Mouse (Mus musculus) G1E-ER4 (cell line): ENCODE data around the gene Pnpt1. TPM values are rescaled to one million over a fixed set of nuclear protein-coding genes. Genes with fewer than 3 reads are reported as not detected.

Experiments used
- GATA1 ChIP-seq: IDR thresholded peaks from one replicate; pipeline ENCODE4 v1.8.0; 2012; ENCODE audit warnings: low read length, inconsistent platforms
- polyA plus RNA-seq: library from polyadenylated mRNA; stranded (reverse); fragments of >175 nt; gene quantifications from 2 replicates; pipeline ENCODE4 v1.2.3, GENCODE M21; 2012

Gene Pnpt1
- 171 and 261 TPM in 2 replicates for polyA plus RNA-seq

DNA sequence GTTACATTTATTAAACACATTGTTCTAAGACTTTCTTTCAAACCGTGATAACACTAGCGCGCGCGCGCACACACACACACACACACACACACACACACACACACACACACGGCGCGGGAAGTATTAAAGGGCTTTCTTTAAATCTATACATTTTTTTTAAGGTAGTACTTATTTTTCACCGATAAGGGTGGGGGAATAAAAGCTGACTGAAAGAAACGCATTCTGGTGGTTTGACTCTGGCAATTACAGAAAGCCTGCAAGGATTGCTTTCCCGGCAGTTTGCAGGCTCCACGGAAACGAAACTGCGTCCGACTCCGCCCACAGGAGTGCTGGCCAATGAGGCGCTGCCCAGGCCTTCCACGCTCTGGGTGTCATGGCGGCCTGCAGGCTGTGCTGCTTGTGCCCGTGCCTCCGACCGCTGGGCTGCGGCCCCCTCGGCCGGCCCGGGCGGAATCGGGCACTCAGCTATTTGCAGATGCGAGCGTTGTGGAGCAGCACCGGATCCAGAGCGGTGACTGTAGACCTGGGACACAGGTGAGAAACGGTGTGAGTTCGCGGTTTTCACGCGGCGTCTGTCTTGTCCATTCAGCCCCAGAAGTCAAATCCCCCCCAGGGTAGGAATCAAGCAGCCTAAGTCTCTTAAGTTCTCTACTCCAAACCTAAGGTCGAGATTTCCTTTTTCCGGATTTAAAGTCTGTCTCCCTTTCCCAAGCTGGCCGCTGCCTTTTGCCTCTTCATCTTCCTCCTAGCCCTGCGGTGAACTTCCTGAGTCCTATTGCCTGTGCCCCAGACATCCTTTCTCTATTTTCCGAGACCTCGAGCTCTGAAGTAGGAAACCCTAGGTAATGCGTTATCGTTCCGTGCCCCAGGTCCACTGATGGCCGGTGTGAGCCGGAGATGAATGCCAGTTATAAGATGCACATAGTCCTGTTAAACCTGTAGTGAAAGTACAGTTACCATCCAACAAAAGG, at the start of gene Pnpt1:
TSS of gene Pnpt1 (plus strand) at position 360 of the 971 bp plus-strand sequence.
- TF ChIP-seq GATA1: no peak

DNA sequence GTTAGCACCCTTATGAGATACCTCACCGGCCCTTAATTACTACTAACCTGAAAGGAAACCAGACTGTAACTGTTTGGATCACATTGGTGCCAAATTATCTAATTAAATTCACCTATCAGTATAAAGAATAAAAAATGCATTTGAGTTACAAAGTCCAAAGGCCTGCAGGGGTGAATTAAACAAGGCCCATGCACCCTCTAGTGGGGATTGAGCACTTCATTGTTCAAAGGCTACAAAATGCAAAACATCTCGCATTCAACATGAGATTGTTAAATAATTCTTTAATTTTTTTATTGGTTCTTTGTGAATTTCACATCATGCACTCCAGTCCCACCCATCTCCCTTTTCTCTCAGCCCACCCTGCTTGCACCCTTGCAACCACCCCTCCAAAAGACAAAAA, 38.1 kb upstream of the Pnpt1 start:
- no peak for TF ChIP-seq GATA1

DNA sequence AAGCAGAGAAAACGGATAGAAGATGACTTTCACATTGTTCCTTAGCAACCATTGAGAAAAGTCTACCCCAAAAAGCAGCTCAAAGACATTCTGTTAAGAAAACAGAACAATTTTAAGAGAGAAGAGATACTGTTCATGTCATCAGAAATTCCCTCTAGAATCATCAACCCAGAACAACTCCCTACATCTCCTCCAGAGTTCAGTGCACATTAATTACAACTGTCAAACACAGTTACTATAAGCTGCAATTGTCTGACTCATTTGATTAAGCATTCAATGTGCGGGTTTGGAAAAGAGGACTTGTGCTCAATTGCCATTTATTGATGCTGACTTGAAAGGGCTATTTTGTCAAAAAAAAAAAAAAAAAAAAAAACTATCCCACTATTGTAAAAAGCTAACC, 31.6 kb upstream of the Pnpt1 start:
- no peak for TF ChIP-seq GATA1

DNA sequence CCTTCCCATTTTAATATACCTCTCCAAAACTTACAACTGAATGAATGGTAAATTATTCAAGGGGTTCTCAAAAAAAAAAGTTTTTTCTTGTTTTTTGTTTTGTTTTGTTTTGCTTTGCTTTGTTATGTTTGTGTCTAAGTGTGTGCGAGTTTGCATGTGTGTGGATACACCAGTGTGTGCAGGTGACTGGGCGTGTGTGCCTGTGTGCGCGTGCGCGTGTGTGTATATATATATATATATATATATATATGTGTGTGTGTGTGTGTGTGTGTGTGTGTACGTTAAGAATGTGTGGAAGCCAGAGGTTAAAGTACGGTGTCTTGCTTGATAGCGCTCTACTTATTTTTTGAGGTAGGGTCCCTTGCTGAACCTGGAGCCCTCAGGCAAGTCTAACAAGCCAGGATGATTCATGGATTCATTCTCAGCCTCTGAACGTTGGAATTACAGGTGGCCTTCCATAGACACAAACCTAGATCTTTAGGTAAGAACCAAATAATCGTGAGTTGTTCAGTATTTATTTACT, 621 bp upstream of the Pnpt1 start:
- TF ChIP-seq GATA1: no peak

DNA sequence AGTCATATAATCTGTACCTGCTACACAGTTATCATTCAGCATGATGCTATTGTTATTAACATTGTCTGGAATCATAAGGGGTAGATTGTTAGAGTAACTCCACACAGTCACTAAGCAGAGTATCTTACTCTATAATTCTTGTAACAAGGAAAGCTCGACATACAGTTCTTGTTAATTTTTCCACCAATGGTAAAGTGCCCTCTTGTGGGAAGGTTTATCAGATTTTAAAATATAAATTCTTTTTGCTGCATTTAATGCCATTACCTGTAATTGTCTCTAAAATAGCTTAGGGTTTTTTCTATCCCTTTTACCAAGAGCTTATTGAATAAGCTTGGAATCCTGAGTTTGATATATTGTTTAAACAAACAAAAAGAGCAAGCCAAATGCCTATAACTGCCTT, 10.1 kb downstream of the Pnpt1 start:
- TF ChIP-seq GATA1: no peak

DNA sequence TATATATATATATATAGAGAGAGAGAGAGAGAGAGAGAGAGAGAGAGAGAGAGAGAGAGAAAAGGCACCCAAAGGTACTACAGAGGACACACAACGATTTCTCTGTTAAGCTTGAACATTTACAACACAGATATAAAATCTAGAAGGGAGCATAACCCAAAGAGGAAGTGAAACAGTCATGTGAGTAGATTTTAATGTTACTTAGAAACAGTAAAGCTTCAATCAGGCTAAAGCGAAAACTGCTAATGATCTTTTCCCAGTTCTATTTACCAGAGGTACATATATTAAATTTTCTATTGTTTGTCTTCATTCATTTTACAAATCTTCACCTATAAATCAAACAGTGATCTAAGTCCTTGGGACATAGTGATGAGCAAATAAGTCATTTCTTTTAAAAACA, 18.4 kb downstream of the Pnpt1 start:
- no peak for TF ChIP-seq GATA1

DNA sequence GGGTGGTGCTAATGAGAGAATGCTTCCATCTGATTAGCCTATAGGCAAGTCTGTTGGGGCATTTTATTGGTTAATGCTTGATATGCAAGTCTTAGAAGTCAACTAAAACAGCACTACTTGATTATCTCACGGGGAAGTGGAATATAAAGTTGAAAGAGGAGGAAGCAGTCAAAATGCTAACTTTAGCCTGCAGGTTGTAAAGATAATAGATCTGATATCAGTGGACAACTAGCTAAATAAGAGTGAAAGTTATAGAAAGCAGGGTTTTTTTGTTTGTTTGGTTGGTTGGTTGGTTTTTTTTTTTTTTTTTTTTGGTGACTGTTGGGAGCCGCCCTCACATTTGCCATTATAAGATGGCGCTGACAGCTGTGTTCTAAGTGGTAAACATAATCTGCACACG, 33.0 kb downstream of the Pnpt1 start:
- TF ChIP-seq GATA1: no peak

DNA sequence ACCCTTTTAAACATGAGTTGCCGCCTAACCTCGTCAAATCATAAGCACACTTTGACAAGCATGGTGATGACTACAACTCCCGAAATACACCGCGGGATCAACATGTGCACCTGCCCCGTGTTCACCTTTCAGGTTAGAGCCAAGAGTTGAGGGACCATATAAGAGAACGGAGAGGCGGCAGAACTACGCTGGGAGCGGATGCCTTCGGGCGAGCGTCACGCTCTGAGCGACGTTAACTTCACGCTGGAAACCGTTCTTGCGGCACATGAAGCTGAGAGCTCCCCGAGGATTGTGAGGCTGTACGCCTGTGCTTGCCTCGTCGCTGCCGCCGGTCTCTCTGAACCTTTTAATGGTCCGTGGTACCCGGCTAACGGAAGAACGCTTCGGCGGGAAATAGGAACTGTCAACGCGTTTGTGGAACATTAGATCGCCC, 41.4 kb downstream of the Pnpt1 start:
- TF ChIP-seq GATA1: no peak

DNA sequence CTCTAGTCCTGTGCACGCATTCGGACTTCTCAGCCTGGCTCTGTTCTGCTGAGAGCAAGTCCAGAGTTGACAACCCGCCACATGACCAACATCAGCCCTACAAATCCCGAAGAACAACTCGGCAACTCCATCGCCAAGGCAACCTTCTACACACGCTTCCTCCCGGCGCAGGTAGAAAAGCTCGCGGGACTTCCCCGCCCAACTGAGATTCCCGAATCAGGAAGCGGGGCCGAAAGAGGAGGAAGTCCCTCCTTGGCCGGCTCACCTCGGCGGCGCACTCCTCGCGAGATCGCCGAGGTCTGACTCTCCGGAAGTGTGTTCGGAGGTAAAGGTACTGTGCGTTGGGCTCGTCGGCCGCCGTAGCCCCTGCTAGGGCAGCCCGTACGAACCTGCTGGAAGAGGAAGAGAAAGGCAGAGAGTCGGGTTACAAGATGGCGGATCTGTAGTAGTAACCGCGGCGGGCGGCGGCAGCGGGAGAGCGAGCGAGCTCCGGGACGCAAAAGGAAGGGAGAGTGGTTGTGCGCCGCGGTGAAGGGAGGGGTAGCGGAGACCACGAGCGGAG, 42.1 kb downstream of the Pnpt1 start, which contains the start of gene Ppp4r3b:
TSS of gene Ppp4r3b (plus strand) at position 328 of the 562 bp plus-strand sequence.
- TF ChIP-seq GATA1: no peak

DNA sequence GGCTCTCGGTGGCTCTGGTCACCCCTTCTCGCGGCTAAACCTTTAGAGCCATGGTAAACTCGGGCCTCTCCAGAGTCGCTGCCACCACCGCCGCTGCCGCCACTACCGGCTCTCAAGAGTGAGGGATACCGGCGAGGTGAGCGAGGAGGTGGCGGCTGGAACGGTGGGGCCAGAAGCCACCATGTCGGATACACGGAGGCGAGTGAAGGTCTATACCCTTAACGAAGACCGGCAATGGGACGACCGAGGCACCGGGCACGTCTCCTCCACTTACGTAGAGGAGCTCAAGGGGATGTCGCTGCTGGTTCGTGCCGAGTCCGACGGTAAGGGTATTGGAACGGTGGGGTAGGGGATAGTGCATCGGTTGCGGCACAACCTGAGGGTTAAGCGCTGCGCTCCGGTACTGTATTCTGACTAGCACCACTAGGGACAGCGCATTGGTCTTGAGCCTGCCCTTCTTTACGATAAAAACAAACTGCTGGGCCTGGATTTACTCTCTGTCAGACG, 42.6 kb downstream of the Pnpt1 start:
- TF ChIP-seq GATA1: no peak

DNA sequence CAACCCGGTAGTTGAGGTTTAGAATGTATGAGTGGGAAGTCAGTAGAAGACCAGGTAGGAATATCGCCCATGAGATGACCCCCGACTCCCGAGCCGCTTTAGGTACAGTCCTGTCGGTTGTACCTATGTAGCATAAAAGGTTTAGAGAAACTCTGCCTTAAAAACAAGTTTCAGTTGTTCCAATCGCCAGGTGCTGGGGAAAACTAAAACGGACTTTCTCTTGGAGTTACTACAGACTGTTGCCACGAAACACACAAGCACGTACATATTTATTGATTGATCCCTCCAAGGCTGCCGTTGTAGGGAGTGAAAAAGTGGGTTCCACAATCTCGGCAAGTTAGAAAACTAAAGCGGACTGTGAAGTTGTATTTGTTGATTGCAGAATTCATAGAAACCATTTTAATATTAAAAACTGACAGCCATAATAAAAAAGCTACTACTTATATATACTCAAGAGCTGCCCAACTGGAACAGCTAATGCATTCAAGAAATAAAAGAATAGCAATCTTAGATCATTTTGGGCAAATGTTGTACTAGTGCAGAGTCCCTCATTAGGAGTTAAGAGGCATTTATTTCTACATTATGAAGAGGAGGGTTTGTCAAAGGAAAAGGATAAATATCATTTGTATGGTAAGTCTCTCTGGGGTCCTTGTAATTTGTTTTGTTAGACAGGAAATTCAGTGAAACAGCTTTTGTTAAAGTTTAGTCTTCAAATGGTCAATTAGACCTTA, 43.3 kb downstream of the Pnpt1 start:
- TF ChIP-seq GATA1: no peak

DNA sequence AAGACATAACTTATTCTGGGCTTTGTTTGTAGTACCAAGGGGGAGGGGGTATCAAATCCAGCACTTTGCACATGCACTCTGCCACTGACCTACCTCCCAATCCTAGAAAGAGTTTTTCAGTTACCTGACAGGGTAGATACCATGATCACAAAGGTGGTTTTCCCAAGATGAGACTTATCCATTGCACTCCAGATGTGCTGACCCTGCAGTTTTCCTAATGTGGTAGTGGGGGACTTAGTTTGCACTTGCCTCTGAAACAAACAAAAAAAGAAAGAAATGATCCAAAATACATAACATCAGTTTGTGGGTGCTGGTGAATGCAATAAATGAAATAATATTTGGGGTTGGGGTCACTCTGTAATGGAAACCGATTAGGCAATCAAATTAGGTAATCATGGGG, 48.8 kb downstream of the Pnpt1 start:
- TF ChIP-seq GATA1: no peak

DNA sequence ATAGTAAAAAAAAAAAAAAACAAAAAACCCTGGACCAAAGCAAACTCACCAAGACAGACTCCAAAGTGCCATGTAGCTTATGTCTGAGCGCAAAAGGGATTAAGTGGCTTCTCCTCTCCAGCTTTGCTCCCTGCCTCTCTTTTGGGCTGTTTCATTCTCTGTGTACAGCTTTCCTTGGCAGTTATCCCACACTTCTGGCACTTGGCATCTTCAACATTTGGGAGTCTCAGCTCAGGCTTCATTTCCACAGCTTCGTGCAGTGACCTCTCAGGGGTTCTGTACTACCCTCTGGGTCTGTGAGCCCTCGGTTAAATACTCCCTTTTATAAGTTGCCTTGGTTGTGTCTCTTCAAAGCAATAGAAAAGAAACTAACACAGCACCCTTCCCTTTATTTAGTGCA, 50.1 kb downstream of the Pnpt1 start:
- TF ChIP-seq GATA1: no peak

DNA sequence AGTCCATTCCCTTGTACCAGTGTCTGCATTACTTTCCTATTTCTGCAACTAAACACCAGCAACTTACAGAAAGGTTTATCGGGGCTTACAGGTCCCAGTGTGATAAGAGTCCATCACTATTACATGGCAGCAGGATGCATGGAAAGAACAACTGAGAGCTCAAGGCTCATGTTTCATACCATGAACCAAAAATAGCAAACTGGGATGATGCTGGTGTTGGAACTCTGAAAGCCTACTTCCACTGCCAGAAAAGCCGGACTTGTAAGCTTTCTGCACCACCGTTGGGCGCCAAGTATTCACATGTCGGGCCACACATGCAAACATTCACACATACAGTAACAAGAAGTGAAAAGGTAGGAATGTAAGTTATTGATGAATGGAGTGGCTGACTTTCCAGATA, 51.2 kb downstream of the Pnpt1 start:
- TF ChIP-seq GATA1: no peak

DNA sequence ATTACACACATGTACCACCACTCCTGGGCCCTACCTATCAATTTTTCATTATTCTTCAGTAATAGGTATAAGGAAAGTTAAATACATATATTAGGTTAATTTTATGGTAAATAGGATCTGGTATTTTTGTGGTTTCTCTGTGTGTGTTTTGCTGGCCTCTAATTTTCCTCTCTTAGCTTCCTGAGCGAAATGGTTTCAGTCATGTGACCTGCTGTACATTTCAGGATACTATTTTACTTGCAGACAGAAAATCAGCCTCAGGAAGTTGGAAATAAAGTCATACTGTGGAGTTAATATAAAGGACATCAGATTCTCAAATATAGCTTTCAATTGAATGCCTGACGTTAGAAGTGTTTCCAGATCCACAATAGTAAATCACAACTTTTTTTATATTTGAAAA, 58.4 kb downstream of the Pnpt1 start:
- no peak for TF ChIP-seq GATA1

DNA sequence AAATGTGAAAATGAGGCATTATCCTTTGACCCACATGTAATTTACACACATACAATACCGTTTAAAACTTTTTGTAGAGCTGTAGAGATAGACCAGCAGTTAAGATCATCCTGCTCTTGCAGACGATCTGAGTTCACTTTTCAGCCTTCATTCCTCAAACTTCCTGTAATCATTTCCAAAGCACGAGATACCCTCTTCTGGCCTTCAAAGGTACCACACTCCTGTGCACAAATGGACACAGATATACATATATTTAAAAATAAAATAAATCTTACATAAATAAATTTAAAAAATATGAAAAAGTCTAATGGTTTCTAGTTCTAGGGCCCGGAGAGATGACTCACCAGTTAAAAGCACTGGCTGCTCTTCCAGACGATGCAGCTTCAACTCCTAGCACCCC, 73.1 kb downstream of the Pnpt1 start:
- TF ChIP-seq GATA1: no peak
